Mouse (Mus musculus): Measurements from ENCODE around the gene Prcd. TPM values are rescaled to one million over a fixed set of nuclear protein-coding genes. Genes with fewer than 3 reads are reported as not detected.

The Prcd gene
- total RNA-seq, 2 experiments from 2014 or later = 2.1 TPM; not detected in 1

- no peak for ATAC-seq (replicated peaks; ENCODE audit: low FRiP score, low TSS enrichment, poor library complexity, severe bottlenecking)
Measured at GRCm38 (mm10) chr11:116680321-116681091, 27.2 kb downstream of the Prcd start.

GRCm38 (mm10) chr11:116681147-116681546, 27.8 kb downstream of the Prcd start:
- no peak for ATAC-seq (replicated peaks; ENCODE audit: low FRiP score, low TSS enrichment, poor library complexity, severe bottlenecking)

- no peak for ATAC-seq (replicated peaks; ENCODE audit: low FRiP score, low TSS enrichment, poor library complexity, severe bottlenecking)
Measured at GRCm38 (mm10) chr11:116682501-116683144, 29.3 kb downstream of the Prcd start.

- no peak for ATAC-seq (replicated peaks; ENCODE audit: low FRiP score, low TSS enrichment, poor library complexity, severe bottlenecking)
Measured at GRCm38 (mm10) chr11:116683777-116684176, 30.4 kb downstream of the Prcd start.

GRCm38 (mm10) chr11:116685729-116686128, 32.4 kb downstream of the Prcd start:
- ATAC-seq (replicated peaks; ENCODE audit: low FRiP score, low TSS enrichment, poor library complexity, severe bottlenecking) = no peak

- no peak for ATAC-seq (replicated peaks; ENCODE audit: low FRiP score, low TSS enrichment, poor library complexity, severe bottlenecking)
Measured at GRCm38 (mm10) chr11:116687897-116688296, 34.6 kb downstream of the Prcd start.

- ATAC-seq (replicated peaks; ENCODE audit: low FRiP score, low TSS enrichment, poor library complexity, severe bottlenecking) = no peak
Measured at GRCm38 (mm10) chr11:116689622-116690021, 36.3 kb downstream of the Prcd start.

GRCm38 (mm10) chr11:116690701-116691575, 37.6 kb downstream of the Prcd start:
- no peak for ATAC-seq (replicated peaks; ENCODE audit: low FRiP score, low TSS enrichment, poor library complexity, severe bottlenecking)

GRCm38 (mm10) chr11:116693899-116694249, 40.5 kb downstream of the Prcd start:
- ATAC-seq (replicated peaks; ENCODE audit: low FRiP score, low TSS enrichment, poor library complexity, severe bottlenecking) = no peak

- no peak for ATAC-seq (replicated peaks; ENCODE audit: low FRiP score, low TSS enrichment, poor library complexity, severe bottlenecking)
Measured at GRCm38 (mm10) chr11:116694250-116695193, 41.2 kb downstream of the Prcd start.

- ATAC-seq (replicated peaks; ENCODE audit: low FRiP score, low TSS enrichment, poor library complexity, severe bottlenecking) = no peak
Measured at GRCm38 (mm10) chr11:116695194-116695880, 42.0 kb downstream of the Prcd start.

- no peak for ATAC-seq (replicated peaks; ENCODE audit: low FRiP score, low TSS enrichment, poor library complexity, severe bottlenecking)
Measured at GRCm38 (mm10) chr11:116696426-116696825, 43.1 kb downstream of the Prcd start.

- ATAC-seq (replicated peaks; ENCODE audit: low FRiP score, low TSS enrichment, poor library complexity, severe bottlenecking) = no peak
Measured at GRCm38 (mm10) chr11:116697521-116697920, 44.2 kb downstream of the Prcd start.

- no peak for ATAC-seq (replicated peaks; ENCODE audit: low FRiP score, low TSS enrichment, poor library complexity, severe bottlenecking)
Measured at GRCm38 (mm10) chr11:116701377-116701841, 48.1 kb downstream of the Prcd start.

- ATAC-seq (replicated peaks; ENCODE audit: low FRiP score, low TSS enrichment, poor library complexity, severe bottlenecking) = no peak
Measured at GRCm38 (mm10) chr11:116704336-116705035, 51.2 kb downstream of the Prcd start.

GRCm38 (mm10) chr11:116705204-116705608, 51.9 kb downstream of the Prcd start:
- ATAC-seq (replicated peaks; ENCODE audit: low FRiP score, low TSS enrichment, poor library complexity, severe bottlenecking) = no peak

- no peak for ATAC-seq (replicated peaks; ENCODE audit: low FRiP score, low TSS enrichment, poor library complexity, severe bottlenecking)
Measured at GRCm38 (mm10) chr11:116706363-116706762, 53.0 kb downstream of the Prcd start.

GRCm38 (mm10) chr11:116710171-116710570, 56.8 kb downstream of the Prcd start:
- ATAC-seq (replicated peaks; ENCODE audit: low FRiP score, low TSS enrichment, poor library complexity, severe bottlenecking) = no peak

Measured in megakaryocyte-erythroid progenitor cell, adult 5-6 weeks (primary cell).